Mouse (Mus musculus) bone marrow, adult 2 months (tissue): ENCODE data around the gene Gm21190.
"Not testable (repeated sequence)": the region's sequence is repeated elsewhere in the genome, so short reads cannot be mapped to it uniquely, and the experiment has no call there.

Source experiments
- CTCF ChIP-seq: fragments of 200-500 bp; IDR thresholded peaks from 2 replicates; pipeline ENCODE4 v1.5.1; 2011; ENCODE audit warnings: low read length, control low read depth; ENCODE audit not compliant: control insufficient read depth, insufficient read depth
- POLR2A ChIP-seq: fragments of 200-500 bp; IDR thresholded peaks from 2 replicates; pipeline ENCODE4 v1.6.1; 2011; ENCODE audit warnings: low read depth, mild to moderate bottlenecking, control low read depth, low read length, borderline replicate concordance; ENCODE audit not compliant: control insufficient read depth

DNA sequence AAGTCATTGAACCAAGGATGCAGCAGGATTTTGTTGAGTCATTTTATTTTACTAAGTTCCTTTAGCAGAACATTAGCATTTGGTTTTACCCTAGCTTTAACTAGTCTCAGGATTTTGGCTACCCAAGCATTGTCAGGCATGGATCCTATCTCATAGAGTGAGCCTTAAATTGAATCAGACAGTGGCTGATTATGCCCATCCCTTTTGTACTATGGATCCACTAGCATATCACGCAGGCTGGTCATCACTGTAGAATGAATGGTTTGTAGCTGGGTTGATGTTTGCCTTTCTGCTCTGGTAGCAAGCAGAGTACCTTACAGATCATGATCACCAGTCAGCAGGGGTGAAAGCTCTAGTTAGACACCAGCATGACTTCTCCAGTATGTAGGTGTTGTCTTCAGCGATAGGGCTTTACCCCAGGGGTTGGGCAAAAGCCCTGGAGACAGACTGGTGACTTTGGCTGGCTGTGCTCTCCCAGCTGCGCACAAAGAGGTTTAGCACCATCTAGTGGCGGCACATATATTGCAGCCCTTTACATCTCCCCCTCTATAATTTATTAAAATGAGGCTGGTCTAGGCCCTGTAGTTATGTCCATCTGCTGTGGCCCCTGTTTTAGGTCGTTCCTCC is 30.1 kb downstream of the Gm21190 start:
- TF ChIP-seq CTCF, result 0 out of 2 replicates have a peak, but pooled peaks have one; percentile 20
- TF ChIP-seq POLR2A, result not testable (repeated sequence)
